Mouse (Mus musculus): ENCODE measurements at regions not wholly inside any gene's neighbourhood (a gene's known extent, or its start where the extent isn't known, plus 50 kb on each side); places are given as distances from the start of the nearest gene placed in this dataset.

GRCm38 (mm10) chr5:134804291-134805049 lies 57.3 kb upstream of the Eln start:
- TF ChIP-seq CTCF (IDR thresholded peaks at IDR 0.05; ENCODE audit: borderline replicate concordance, control insufficient read depth, extremely low read depth, insufficient read depth, low read length, poor library complexity) (peak; percentile 45; the same call in 1 of the 2 replicates), POLR2A (IDR thresholded peaks at IDR 0.05; ENCODE audit: control insufficient read depth, extremely low read depth, insufficient read depth, low read length, poor library complexity) (no peak)

Measured in thymus, adult 2 months (tissue).